Mouse (Mus musculus): Measurements from ENCODE around the gene Celf2. TPM values are rescaled to one million over a fixed set of nuclear protein-coding genes. Genes with fewer than 3 reads are reported as not detected.

The Celf2 gene
- total and polyA plus RNA-seq, 3 experiments: 20.1 to 47.6 (median 45.5) TPM

GRCm38 (mm10) chr2:6909921-6910320 lies 599.4 kb downstream of the Celf2 start:
- DNase-seq: no peak

DNA sequence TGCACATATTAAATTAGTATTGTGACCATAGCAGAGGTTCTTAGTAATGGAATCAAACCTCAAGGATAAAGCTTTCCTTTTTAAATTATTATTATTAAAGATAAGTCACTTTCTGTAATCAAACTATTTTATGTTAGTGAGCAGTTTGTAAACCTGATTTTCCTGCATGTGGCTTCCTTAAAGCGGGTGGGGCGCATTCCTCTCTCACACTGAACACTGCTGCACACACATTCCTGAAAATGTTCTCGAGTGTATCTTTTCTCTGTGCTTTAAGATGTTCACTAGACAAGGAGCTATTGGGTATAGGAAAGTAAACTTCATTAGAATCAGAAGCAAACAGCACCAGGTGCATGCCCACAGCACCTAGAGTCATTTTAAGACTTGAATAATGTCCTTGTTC lies 605.0 kb downstream of the Celf2 start:
- DNase-seq: no peak

DNA sequence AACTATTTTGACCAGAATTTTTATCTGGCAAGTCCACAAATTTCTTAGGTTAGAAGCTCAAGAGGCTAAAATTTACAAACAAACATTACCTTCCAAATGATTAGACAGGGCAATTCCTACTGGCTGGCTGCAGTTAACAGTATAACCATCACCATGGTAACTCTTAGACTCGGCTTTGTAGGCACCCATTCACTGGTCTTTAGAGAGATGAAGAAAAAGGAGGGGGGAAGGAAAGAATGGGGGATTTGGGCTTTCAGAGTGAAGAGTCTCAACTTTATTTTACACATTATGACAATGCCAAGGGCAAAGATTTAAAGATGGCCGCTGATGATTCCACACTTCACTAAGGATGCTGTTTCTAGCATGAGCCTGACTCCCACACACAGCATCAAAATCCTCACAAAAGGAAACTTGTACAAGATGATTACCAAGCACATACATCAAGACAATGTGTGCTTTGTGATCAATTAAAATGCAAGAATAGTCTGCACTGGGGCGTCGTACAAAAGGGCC lies 606.1 kb downstream of the Celf2 start:
- DNase-seq: no peak

GRCm38 (mm10) chr2:6896896-6897295 lies 612.5 kb downstream of the Celf2 start:
- DNase-seq: no peak

DNA sequence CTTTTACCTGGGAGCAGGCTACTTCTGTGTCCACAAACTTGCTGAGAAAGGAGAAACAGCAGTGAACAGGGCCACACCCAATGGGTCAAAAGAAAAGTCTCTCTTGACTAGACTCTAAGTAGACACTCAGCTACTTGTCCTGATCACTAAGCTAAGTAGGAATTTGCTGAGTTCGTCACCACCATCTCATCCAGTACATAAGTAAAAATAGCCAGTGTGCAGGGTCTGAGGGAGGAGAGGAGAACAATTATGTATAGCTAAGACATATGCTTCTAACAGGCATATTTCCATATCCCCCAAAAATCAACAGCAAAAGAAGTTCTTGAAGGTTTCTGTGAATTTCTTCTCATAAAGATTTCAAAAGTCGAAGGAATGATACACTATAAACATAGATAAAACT lies 615.8 kb downstream of the Celf2 start:
- no peak for DNase-seq

DNA sequence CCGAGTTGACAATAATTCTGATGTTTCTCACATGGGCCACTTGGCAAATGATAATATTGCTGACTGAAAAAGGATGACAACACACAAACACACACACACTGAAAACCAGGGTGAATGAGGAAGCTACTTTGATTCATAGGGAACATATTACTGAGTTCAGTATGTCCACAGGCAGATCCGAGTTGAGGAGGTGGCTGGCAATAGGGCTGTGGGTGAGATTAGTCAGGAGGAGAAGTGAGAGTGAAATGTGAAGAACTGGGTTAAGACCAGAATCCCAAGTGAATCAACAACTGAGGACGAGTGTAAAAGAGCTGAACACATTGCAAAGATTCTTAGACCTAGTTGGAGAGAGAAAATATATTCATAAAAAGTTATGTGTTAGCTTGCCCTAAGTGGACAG lies 616.3 kb downstream of the Celf2 start:
- no peak for DNase-seq

GRCm38 (mm10) chr2:6884796-6885711 lies 624.3 kb downstream of the Celf2 start:
- no peak for DNase-seq

- no peak for DNase-seq
Measured at GRCm38 (mm10) chr2:6883996-6884795, 625.2 kb downstream of the Celf2 start.

DNA sequence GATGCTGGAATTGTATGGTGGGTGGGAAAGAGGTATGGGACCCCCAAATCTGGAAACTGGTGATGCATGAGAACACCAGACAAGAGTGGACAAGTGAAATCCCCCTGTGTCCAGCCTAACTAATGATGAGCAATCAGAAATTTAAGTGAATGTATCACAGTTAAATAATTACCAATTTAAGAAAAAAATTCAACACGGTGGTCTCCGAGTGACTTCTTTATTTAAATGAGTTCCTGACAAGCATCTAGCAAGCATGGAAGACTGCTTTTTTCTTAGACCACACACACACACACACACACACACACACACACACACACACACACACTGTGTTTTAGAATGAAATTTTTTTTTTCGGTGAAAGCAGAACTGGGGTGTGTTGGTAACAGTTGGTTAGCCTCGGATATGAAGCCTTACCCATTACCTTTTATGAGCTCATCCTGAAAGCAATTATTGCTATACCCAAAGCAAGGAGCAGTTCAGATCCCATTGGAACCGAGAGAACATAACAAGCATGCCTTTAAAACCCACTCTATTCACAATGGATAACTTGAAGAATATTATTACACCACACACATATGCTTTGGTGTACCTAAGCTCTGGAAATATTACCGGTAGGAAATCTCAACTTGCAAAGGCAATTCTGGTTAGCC lies 627.0 kb downstream of the Celf2 start:
- DNase-seq: no peak

GRCm38 (mm10) chr2:6880941-6881575 lies 628.3 kb downstream of the Celf2 start:
- DNase-seq: no peak

- no peak for DNase-seq
Measured at GRCm38 (mm10) chr2:6877094-6877493, 632.3 kb downstream of the Celf2 start.

- no peak for DNase-seq
Measured at GRCm38 (mm10) chr2:6876547-6876946, 632.8 kb downstream of the Celf2 start.

- DNase-seq: no peak
Measured at GRCm38 (mm10) chr2:6875071-6875611, 634.2 kb downstream of the Celf2 start.

GRCm38 (mm10) chr2:6874266-6874955 lies 635.0 kb downstream of the Celf2 start:
- no peak for DNase-seq

GRCm38 (mm10) chr2:6873711-6874110 lies 635.7 kb downstream of the Celf2 start:
- DNase-seq: no peak

- DNase-seq: no peak
Measured at GRCm38 (mm10) chr2:6872894-6873255, 636.5 kb downstream of the Celf2 start.

DNA sequence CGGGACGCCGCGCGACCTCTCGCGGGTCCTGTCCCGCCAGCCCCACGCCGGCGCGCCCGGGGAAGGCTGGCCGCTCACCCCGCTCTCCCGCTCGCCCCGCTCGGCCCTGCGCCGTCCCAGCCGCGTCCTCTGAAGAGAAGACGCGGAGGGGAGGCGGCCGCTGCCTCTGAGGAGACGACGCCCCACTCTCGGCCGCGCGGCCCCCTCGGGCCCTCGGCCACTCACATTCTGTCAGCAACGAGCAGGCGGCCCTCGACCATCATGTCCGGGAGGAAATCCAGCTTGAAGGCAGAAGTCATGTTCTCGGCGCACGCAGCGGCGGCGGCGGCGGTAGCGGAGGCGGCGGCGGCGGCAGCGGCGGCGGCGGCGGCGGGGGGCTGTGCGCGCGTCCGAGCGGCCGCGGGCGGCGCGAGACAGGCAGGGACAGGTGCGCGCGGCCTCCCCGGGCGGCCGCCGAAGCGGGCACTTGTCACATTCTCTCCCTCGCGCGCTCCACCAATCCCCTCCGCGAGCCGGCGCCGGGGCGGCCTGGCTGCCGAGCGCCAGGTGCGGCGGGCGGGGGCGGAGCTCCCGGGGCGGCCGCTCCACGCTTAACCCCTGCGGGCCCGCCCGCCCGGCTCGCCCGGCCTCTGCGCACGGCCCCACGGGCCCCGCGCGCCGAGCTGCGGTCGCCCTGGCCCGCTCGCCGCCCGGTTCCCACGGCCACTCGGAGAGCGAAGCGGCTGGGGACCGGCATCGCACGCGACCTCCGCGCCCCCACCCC lies 637.1 kb downstream of the Celf2 start:
- peak; percentile 81 for DNase-seq

DNA sequence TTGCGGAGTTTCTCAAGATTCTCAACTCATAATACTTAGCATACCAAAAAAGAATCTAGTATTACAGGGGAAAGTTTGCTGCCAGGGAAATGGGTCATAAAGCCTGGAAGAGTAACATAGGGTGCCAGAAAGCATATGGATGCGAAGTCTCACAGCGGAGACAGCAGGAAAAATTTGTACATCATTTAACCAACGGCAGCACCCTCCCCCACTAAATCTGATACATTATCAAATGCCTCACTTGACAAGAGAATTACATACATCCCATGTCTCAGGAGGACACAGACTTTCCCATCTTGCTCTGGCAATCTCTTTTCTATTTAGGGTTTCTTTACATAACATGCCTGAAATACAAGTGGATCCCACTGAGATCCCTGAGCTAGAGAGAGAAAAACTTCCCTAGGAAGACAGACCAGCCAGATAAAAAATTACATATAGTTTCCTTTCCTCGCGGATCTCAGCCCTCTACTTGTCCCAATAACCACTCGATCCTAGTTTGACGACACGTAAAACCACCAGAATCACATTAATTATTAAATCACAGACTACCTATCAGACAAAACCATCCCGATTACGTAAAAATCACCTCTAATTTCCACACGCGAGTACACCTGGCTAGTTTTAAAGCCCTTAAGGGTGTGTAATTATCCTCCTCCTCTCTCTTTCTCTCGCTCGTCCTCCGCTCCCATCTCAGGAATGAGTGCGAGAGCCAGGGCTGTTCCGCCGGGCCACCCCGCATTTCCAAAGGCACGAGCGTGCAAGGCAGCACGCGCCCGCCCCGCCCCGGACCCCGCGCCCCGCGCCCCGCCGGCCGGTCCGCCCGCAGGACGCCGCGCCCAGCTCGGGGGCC lies 637.9 kb downstream of the Celf2 start:
- DNase-seq: no peak
